ENCODE assay signal across 10 mouse cellular contexts in genomic region chr14:75176425-75177045, GRCm38 (mm10). TPM values are rescaled to one million over a fixed set of nuclear protein-coding genes. Genes with fewer than 3 reads are reported as not detected.
DNase-seq lines count a peak whose midpoint lies in the region; ATAC-seq and TF ChIP-seq lines count a peak whose summit lies in the region.
"Had no signal": no experiment of that assay in that cellular context is flagged by ENCODE, and none has a peak within 500 bp of the region (broad histone marks: within the 10 kb centered on the region; RNA-seq: fewer than 3 reads in every experiment).

No protein-coding gene starts in this region.

- 70% methylated on average over 4 of the region's 4 CpGs for WGBS in kidney, embryonic 16.5 days
- 72% methylated on average over 4 of the region's 4 CpGs for WGBS in kidney, embryonic 15.5 days
- WGBS in heart, postnatal 0 days = 45% methylated on average over 4 of the region's 4 CpGs
- WGBS in macrophage (ENCODE audit: missing documents) = 10% methylated on average over 4 of the region's 4 CpGs
- WGBS in forebrain, embryonic 13.5 days = 66% methylated on average over 4 of the region's 4 CpGs
- WGBS in midbrain, embryonic 13.5 days = 71% methylated on average over 4 of the region's 4 CpGs

- H3K9ac ChIP-seq in kidney, embryonic 16.5 days (replicated peaks; ENCODE audit: low read length) = no peak overlapping the region
- no peak overlapping the region for H3K9ac ChIP-seq in kidney, embryonic 15.5 days
- H3K9ac ChIP-seq in heart, postnatal 0 days (replicated peaks; ENCODE audit: low read depth, low read length) = no peak overlapping the region
- H3K9ac ChIP-seq in forebrain, embryonic 13.5 days = no peak overlapping the region
- H3K9ac ChIP-seq in midbrain, embryonic 13.5 days (replicated peaks) = no peak overlapping the region
- H3K9ac ChIP-seq: embryonic facial prominence, embryonic 13.5 days had no signal

- H3K36me3 ChIP-seq in kidney, embryonic 16.5 days (ENCODE audit: insufficient read depth, low read length) = no peaks in the 10 kb centered on the region
- no peaks in the 10 kb centered on the region for H3K36me3 ChIP-seq in kidney, embryonic 15.5 days
- no peaks in the 10 kb centered on the region for H3K36me3 ChIP-seq in heart, postnatal 0 days (replicated peaks; ENCODE audit: control insufficient read depth, insufficient read depth, low read length)
- H3K36me3 ChIP-seq in macrophage (ENCODE audit: inconsistent target) = no peaks in the 10 kb centered on the region
- H3K36me3 ChIP-seq in forebrain, embryonic 13.5 days (ENCODE audit: poor library complexity, severe bottlenecking) = no peaks in the 10 kb centered on the region
- H3K36me3 ChIP-seq in midbrain, embryonic 13.5 days = no peaks in the 10 kb centered on the region
- H3K36me3 ChIP-seq: embryonic facial prominence, embryonic 13.5 days had no signal

- DNase-seq in heart, postnatal 0 days (ENCODE audit: low spot score) = no peak
- DNase-seq in thymus, postnatal 10 days (ENCODE audit: low spot score in 2 of 2) = peak; percentile 60 to 63
- DNase-seq in adrenal gland, adult 8-10 months = no peak

- TF ChIP-seq CTCF in heart, postnatal 0 days (IDR thresholded peaks at IDR 0.05; ENCODE audit: low read depth) = no peak

- no peak for ATAC-seq in kidney, embryonic 16.5 days (ENCODE audit: low FRiP score, low TSS enrichment)
- ATAC-seq in kidney, embryonic 15.5 days (replicated peaks; ENCODE audit: low FRiP score) = no peak
- no peak for ATAC-seq in heart, postnatal 0 days (ENCODE audit: insufficient read depth, low read depth)
- no peak for ATAC-seq in forebrain, embryonic 13.5 days
- no peak for ATAC-seq in midbrain, embryonic 13.5 days

- peaks cover 69% of the 10 kb centered on the region for H3K79me2 ChIP-seq in macrophage (ENCODE audit: inconsistent target)

- no peaks in the 10 kb centered on the region for H3K27me3 ChIP-seq in kidney, embryonic 16.5 days (ENCODE audit: insufficient read depth, low read length)
- H3K27me3 ChIP-seq in kidney, embryonic 15.5 days = no peaks in the 10 kb centered on the region
- H3K27me3 ChIP-seq in heart, postnatal 0 days (ENCODE audit: control insufficient read depth, insufficient read depth, low read length) = no peaks in the 10 kb centered on the region
- no peaks in the 10 kb centered on the region for H3K27me3 ChIP-seq in forebrain, embryonic 13.5 days
- H3K27me3 ChIP-seq in midbrain, embryonic 13.5 days = no peaks in the 10 kb centered on the region
- H3K27me3 ChIP-seq: embryonic facial prominence, embryonic 13.5 days had no signal

- H3K4me1 ChIP-seq in kidney, embryonic 16.5 days (ENCODE audit: insufficient read depth, low read length) = no peaks in the 10 kb centered on the region
- 0 out of 2 replicates have a peak, but pooled peaks cover 5% of the 10 kb centered on the region for H3K4me1 ChIP-seq in kidney, embryonic 15.5 days
- H3K4me1 ChIP-seq in heart, postnatal 0 days (ENCODE audit: control insufficient read depth, insufficient read depth) = peaks cover 15% of the 10 kb centered on the region; the same call in 1 of the 2 replicates
- no peaks in the 10 kb centered on the region for H3K4me1 ChIP-seq in forebrain, embryonic 13.5 days
- H3K4me1 ChIP-seq in midbrain, embryonic 13.5 days (replicated peaks) = no peaks in the 10 kb centered on the region

- no peak for TF ChIP-seq EP300 in heart, postnatal 0 days (IDR thresholded peaks at IDR 0.05; ENCODE audit: low read depth)

- no peak overlapping the region for H3K4me3 ChIP-seq in kidney, embryonic 16.5 days (ENCODE audit: low read length)
- no peak overlapping the region for H3K4me3 ChIP-seq in kidney, embryonic 15.5 days (replicated peaks)
- H3K4me3 ChIP-seq in heart, postnatal 0 days (ENCODE audit: low read depth, low read length) = no peak overlapping the region
- H3K4me3 ChIP-seq in macrophage (ENCODE audit: inconsistent target) = peak overlapping the region; percentile 81
- H3K4me3 ChIP-seq in forebrain, embryonic 13.5 days = no peak overlapping the region
- H3K4me3 ChIP-seq in midbrain, embryonic 13.5 days (replicated peaks) = no peak overlapping the region
- H3K4me3 ChIP-seq: embryonic facial prominence, embryonic 13.5 days; layer of hippocampus, adult 2 months had no signal

- H3K27ac ChIP-seq in kidney, embryonic 16.5 days (ENCODE audit: low read length) = peak overlapping the region; percentile 9; the same call in 1 of the 2 replicates
- H3K27ac ChIP-seq in kidney, embryonic 15.5 days = no peak overlapping the region
- H3K27ac ChIP-seq in heart, postnatal 0 days (ENCODE audit: low read depth) = peak overlapping the region; percentile 50; the same call in 1 of the 2 replicates
- H3K27ac ChIP-seq in macrophage = peak overlapping the region; percentile 99
- no peak overlapping the region for H3K27ac ChIP-seq in forebrain, embryonic 13.5 days
- no peak overlapping the region for H3K27ac ChIP-seq in midbrain, embryonic 13.5 days
- H3K27ac ChIP-seq: embryonic facial prominence, embryonic 13.5 days; layer of hippocampus, adult 2 months had no signal

- H3K9me3 ChIP-seq in kidney, embryonic 16.5 days (ENCODE audit: low read length) = no peaks in the 10 kb centered on the region
- H3K9me3 ChIP-seq in kidney, embryonic 15.5 days (replicated peaks) = no peaks in the 10 kb centered on the region
- H3K9me3 ChIP-seq in heart, postnatal 0 days (replicated peaks; ENCODE audit: control insufficient read depth, low read length) = no peaks in the 10 kb centered on the region
- no peaks in the 10 kb centered on the region for H3K9me3 ChIP-seq in forebrain, embryonic 13.5 days (replicated peaks)
- H3K9me3 ChIP-seq in midbrain, embryonic 13.5 days = no peaks in the 10 kb centered on the region
- H3K9me3 ChIP-seq: embryonic facial prominence, embryonic 13.5 days had no signal

- no peak overlapping the region for H3K4me2 ChIP-seq in kidney, embryonic 16.5 days (replicated peaks; ENCODE audit: low read depth, low read length)
- no peak overlapping the region for H3K4me2 ChIP-seq in kidney, embryonic 15.5 days
- H3K4me2 ChIP-seq in heart, postnatal 0 days (ENCODE audit: low read depth, low read length) = peak overlapping the region; percentile 17; the same call in 1 of the 2 replicates
- H3K4me2 ChIP-seq in forebrain, embryonic 13.5 days = no peak overlapping the region
- H3K4me2 ChIP-seq in midbrain, embryonic 13.5 days (replicated peaks) = no peak overlapping the region
- H3K4me2 ChIP-seq: embryonic facial prominence, embryonic 13.5 days had no signal

RNA-seq across cellular contexts. Expression of gene Lcp1, which starts 45.6 kb away (rescaled TPM):
- 20.6 and 23.4 TPM in 2 replicates for polyA plus RNA-seq in kidney, embryonic 16.5 days (2015; fragmentation: Nextera tagmentation; extraction: Ambion mirVana)
- polyA plus RNA-seq in kidney, embryonic 15.5 days (2015; fragmentation: Nextera tagmentation; extraction: Ambion mirVana) = 21.1 and 21.9 TPM in 2 replicates
- 11.3 and 17.5 TPM in 2 replicates for total RNA-seq in heart, postnatal 0 days (2014; rRNA removed; ENCODE audit: low replicate concordance)
- polyA plus RNA-seq in heart, postnatal 0 days (2015; fragmentation: Nextera tagmentation; extraction: Ambion mirVana) = 11.2 and 12.6 TPM in 2 replicates
- 1,000 to 10,000 TPM in 11 of 26 experiments, 100 to 1,000 TPM in 15; 310 to 1,734 (median 948) TPM for total RNA-seq in macrophage (2018; cell fraction: chromatin; rRNA removed)
- total RNA-seq in macrophage (2018; cell fraction: cytosol; rRNA removed) = 1,000 to 10,000 TPM in 4 of 26 experiments, 100 to 1,000 TPM in 22; 554 to 1,295 (median 783) TPM
- total RNA-seq in macrophage (2018; cell fraction: nucleus; rRNA removed) = 1,000 to 10,000 TPM in 4 of 26 experiments, 100 to 1,000 TPM in 22; 371 to 1,198 (median 818) TPM
- polyA plus RNA-seq in macrophage (2018) = 571 to 1,239 TPM (median 1,135 TPM) in 3 replicates
- 14.8 and 14.9 TPM in 2 replicates for polyA plus RNA-seq in forebrain, embryonic 13.5 days (2015; fragmentation: Nextera tagmentation; extraction: Ambion mirVana)
- total RNA-seq in adrenal gland, adult 8-10 months (2022) = 10 to 100 TPM; 17.9 to 35.1 (median 25.2) TPM
- 13.7 and 16.6 TPM in 2 replicates for polyA plus RNA-seq in midbrain, embryonic 13.5 days (2015; fragmentation: Nextera tagmentation; extraction: Ambion mirVana)

RNA-seq across cellular contexts. Expression of gene Lrrc63, which starts 45.9 kb away (rescaled TPM):
- not detected in 2 replicates for polyA plus RNA-seq in kidney, embryonic 16.5 days (2015; fragmentation: Nextera tagmentation; extraction: Ambion mirVana)
- polyA plus RNA-seq in kidney, embryonic 15.5 days (2015; fragmentation: Nextera tagmentation; extraction: Ambion mirVana) = not detected in 2 replicates
- total RNA-seq in heart, postnatal 0 days (2014; rRNA removed; ENCODE audit: low replicate concordance) = not detected in 2 replicates
- polyA plus RNA-seq in heart, postnatal 0 days (2015; fragmentation: Nextera tagmentation; extraction: Ambion mirVana) = not detected in 2 replicates
- 10 to 100 TPM in 7 of 26 experiments, 1 to 10 TPM in 9, under 1 TPM in 4, not detected in 6; 0.43 to 19.7 (median 5.4) TPM for total RNA-seq in macrophage (2018; cell fraction: chromatin; rRNA removed)
- 1 to 10 TPM in 8 of 26 experiments, under 1 TPM in 15, not detected in 3; 0.05 to 7.4 (median 0.55) TPM for total RNA-seq in macrophage (2018; cell fraction: cytosol; rRNA removed)
- total RNA-seq in macrophage (2018; cell fraction: nucleus; rRNA removed) = 10 to 100 TPM in 6 of 26 experiments, 1 to 10 TPM in 12, under 1 TPM in 7, not detected in 1; 0.25 to 24.3 (median 3.4) TPM
- 0.06 to 0.11 TPM in 2 of 3 replicates, not detected in the other for polyA plus RNA-seq in macrophage (2018)
- polyA plus RNA-seq in forebrain, embryonic 13.5 days (2015; fragmentation: Nextera tagmentation; extraction: Ambion mirVana) = 0.10 and 0.11 TPM in 2 replicates
- total RNA-seq in adrenal gland, adult 8-10 months (2022) = under 1 TPM in 1 of 4 experiments, not detected in 3; 0.22 TPM
- polyA plus RNA-seq in midbrain, embryonic 13.5 days (2015; fragmentation: Nextera tagmentation; extraction: Ambion mirVana) = 0.09 and 0.10 TPM in 2 replicates
- total RNA-seq: layer of hippocampus, adult 2 months had no signal
- polyA plus RNA-seq: embryonic facial prominence, embryonic 13.5 days had no signal

Comparison
In these comparisons a context has a peak if more than half of its experiments do, and no peak if none do; other contexts are left out.
1. H3K27ac ChIP-seq: peak in kidney, embryonic 16.5 days (single experiment), heart, postnatal 0 days (single experiment) and macrophage (single experiment); none in kidney, embryonic 15.5 days (single experiment), forebrain, embryonic 13.5 days (single experiment) and midbrain, embryonic 13.5 days (single experiment).
2. DNase-seq: peak in thymus, postnatal 10 days (2 of 2); none in heart, postnatal 0 days (single experiment) and adrenal gland, adult 8-10 months (single experiment).
3. RNA of gene Lcp1, which starts 45.6 kb away (polyA plus RNA-seq): 571 to 1,239 TPM in macrophage; 20.6 to 23.4 TPM in kidney, embryonic 16.5 days, 21.1 to 21.9 TPM in kidney, embryonic 15.5 days, 13.7 to 16.6 TPM in midbrain, embryonic 13.5 days, 14.8 to 14.9 TPM in forebrain, embryonic 13.5 days and 11.2 to 12.6 TPM in heart, postnatal 0 days; every median in the first group is over 10 times any median in the second.